Mouse (Mus musculus) brown adipose tissue, adult 24 weeks (tissue): ENCODE results near the gene Mbnl1. TPM values are rescaled to one million over a fixed set of nuclear protein-coding genes. Genes with fewer than 3 reads are reported as not detected.
A peak's percentile ranks its signal among the peaks of the same experiment; 100 is the strongest.

ENCODE experiments used
- H3K27ac ChIP-seq: fragments of 200-500 bp; replicated peaks from 2 replicates; pipeline ENCODE4 v1.5.1; 2012; ENCODE audit warnings: low read depth, mild to moderate bottlenecking, low read length
- H3K4me1 ChIP-seq: fragments of 200-500 bp; 2 replicates; pipeline ENCODE4 v1.6.1; 2012; ENCODE audit warnings: low read length, mixed read lengths; ENCODE audit not compliant: control insufficient read depth, insufficient read depth, insufficient read length
- H3K4me3 ChIP-seq: fragments of 200-500 bp; 2 replicates; pipeline ENCODE4 v1.5.1; 2012; ENCODE audit warnings: low read depth, mild to moderate bottlenecking, low read length, moderate library complexity; ENCODE audit not compliant: insufficient read depth
- polyA plus RNA-seq: library from polyadenylated mRNA; stranded (reverse); fragments of >200 nt; gene quantifications from 2 replicates; pipeline ENCODE4 v1.2.4, GENCODE M21; 2012; ENCODE audit not compliant: missing spikeins, insufficient read depth, insufficient read length

Gene Mbnl1
- polyA plus RNA-seq, 1 experiment = 127 TPM

GRCm38 (mm10) chr3:60614516-60614915, 141.9 kb downstream of the Mbnl1 start:
- Histone ChIP-seq H3K27ac (no peak overlapping the region), H3K4me1 (peaks cover 20% of the 10 kb centered on the region), H3K4me3 (no peak overlapping the region)

- Histone ChIP-seq H3K4me3 (no peak overlapping the region), H3K27ac (no peak overlapping the region; the same call in 1 of the 2 replicates), H3K4me1 (peaks cover 20% of the 10 kb centered on the region)
These were observed 142.5 kb downstream of the Mbnl1 start for GRCm38 (mm10) chr3:60615057-60615606.

GRCm38 (mm10) chr3:60615615-60616014, 143.0 kb downstream of the Mbnl1 start:
- peaks cover 20% of the 10 kb centered on the region for H3K4me1 ChIP-seq
- no peak overlapping the region for H3K4me3 ChIP-seq
- H3K27ac ChIP-seq = no peak overlapping the region

- no peak overlapping the region for H3K4me3 ChIP-seq
- H3K4me1 ChIP-seq = peaks cover 15% of the 10 kb centered on the region; the same call in 1 of the 2 replicates
- no peak overlapping the region for H3K27ac ChIP-seq
These were observed 143.5 kb downstream of the Mbnl1 start for GRCm38 (mm10) chr3:60616147-60616546.

GRCm38 (mm10) chr3:60617643-60618042, 145.0 kb downstream of the Mbnl1 start:
- peak overlapping the region; percentile 8; the same call in 1 of the 2 replicates for H3K27ac ChIP-seq
- H3K4me3 ChIP-seq = no peak overlapping the region
- H3K4me1 ChIP-seq = peaks cover 14% of the 10 kb centered on the region

- no peak overlapping the region for H3K4me3 ChIP-seq
- no peak overlapping the region for H3K27ac ChIP-seq
- peaks cover 9% of the 10 kb centered on the region for H3K4me1 ChIP-seq
These were observed 147.6 kb downstream of the Mbnl1 start for GRCm38 (mm10) chr3:60620236-60620635.

GRCm38 (mm10) chr3:60631183-60631582, 158.6 kb downstream of the Mbnl1 start:
- Histone ChIP-seq H3K4me3 (no peak overlapping the region), H3K4me1 (no peaks in the 10 kb centered on the region), H3K27ac (no peak overlapping the region)

- no peak overlapping the region for H3K4me3 ChIP-seq
- no peaks in the 10 kb centered on the region for H3K4me1 ChIP-seq
- H3K27ac ChIP-seq = no peak overlapping the region
These were observed 159.1 kb downstream of the Mbnl1 start for GRCm38 (mm10) chr3:60631754-60632153.

GRCm38 (mm10) chr3:60632796-60633466, 160.3 kb downstream of the Mbnl1 start:
- Histone ChIP-seq H3K27ac (no peak overlapping the region), H3K4me1 (no peaks in the 10 kb centered on the region), H3K4me3 (no peak overlapping the region)

- Histone ChIP-seq H3K27ac (no peak overlapping the region), H3K4me3 (no peak overlapping the region), H3K4me1 (no peaks in the 10 kb centered on the region)
These were observed 165.9 kb downstream of the Mbnl1 start for GRCm38 (mm10) chr3:60638530-60638929.

GRCm38 (mm10) chr3:60639135-60639534, 166.5 kb downstream of the Mbnl1 start:
- Histone ChIP-seq H3K4me3 (no peak overlapping the region), H3K27ac (no peak overlapping the region), H3K4me1 (no peaks in the 10 kb centered on the region)

GRCm38 (mm10) chr3:60642227-60642626, 169.6 kb downstream of the Mbnl1 start:
- H3K27ac ChIP-seq = no peak overlapping the region
- no peak overlapping the region for H3K4me3 ChIP-seq
- H3K4me1 ChIP-seq = no peaks in the 10 kb centered on the region

- Histone ChIP-seq H3K4me3 (no peak overlapping the region), H3K4me1 (no peaks in the 10 kb centered on the region), H3K27ac (no peak overlapping the region)
These were observed 172.9 kb downstream of the Mbnl1 start for GRCm38 (mm10) chr3:60645531-60645930.

- no peak overlapping the region for H3K4me3 ChIP-seq
- no peak overlapping the region for H3K27ac ChIP-seq
- H3K4me1 ChIP-seq = no peaks in the 10 kb centered on the region
These were observed 175.7 kb downstream of the Mbnl1 start for GRCm38 (mm10) chr3:60648293-60648692.

GRCm38 (mm10) chr3:60660762-60661161, 188.1 kb downstream of the Mbnl1 start:
- Histone ChIP-seq H3K4me3 (no peak overlapping the region), H3K4me1 (no peaks in the 10 kb centered on the region), H3K27ac (no peak overlapping the region)
